ENCODE assay signal across 39 mouse cellular contexts in the genomic region with DNA sequence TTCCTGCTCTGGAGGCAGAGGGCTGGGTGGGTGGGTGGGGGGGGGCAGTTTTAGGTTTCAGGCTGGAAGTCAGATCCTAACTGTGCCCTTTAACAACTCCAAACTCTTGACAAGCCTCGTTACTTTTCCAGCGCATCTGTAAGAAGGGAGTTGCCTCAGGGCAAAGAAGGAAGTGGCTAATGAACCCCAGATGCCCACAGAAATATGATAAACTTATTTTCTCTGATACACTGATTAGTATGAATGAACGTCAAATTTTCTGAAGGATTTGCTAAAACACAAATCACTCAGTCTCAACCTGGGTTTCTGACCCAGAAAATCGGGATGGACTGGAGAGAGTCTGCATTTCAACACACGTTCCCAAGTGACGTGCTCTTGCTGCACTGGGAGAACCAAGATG. TPM values are rescaled to one million over a fixed set of nuclear protein-coding genes. Genes with fewer than 3 reads are reported as not detected.
"Had no signal": no experiment of that assay in that cellular context is flagged by ENCODE, and none has a peak within 500 bp of the region (broad histone marks: within the 10 kb centered on the region; RNA-seq: fewer than 3 reads in every experiment).

No protein-coding gene starts in this region.

- ATAC-seq: hindbrain, postnatal 0 days; intestine, embryonic 16.5 days; liver, postnatal 0 days had no signal

- H3K4me1 ChIP-seq: heart, embryonic 12.5 days; hindbrain, embryonic 13.5 days; hindbrain, embryonic 15.5 days; kidney, embryonic 15.5 days; limb, embryonic 13.5 days; limb, embryonic 15.5 days; liver, embryonic 13.5 days; liver, embryonic 15.5 days had no signal

- H3K27me3 ChIP-seq: heart, embryonic 12.5 days; hindbrain, embryonic 13.5 days; hindbrain, embryonic 15.5 days; kidney, embryonic 15.5 days; limb, embryonic 13.5 days; limb, embryonic 15.5 days; liver, embryonic 13.5 days; liver, embryonic 15.5 days had no signal

- DNase-seq: gastrocnemius, postnatal 14 days; gastrocnemius, postnatal 36 days; heart, adult 18-20 months; heart, postnatal 10 days; kidney, adult 11 months; kidney, adult 2 months; kidney, adult 9 months; kidney, postnatal 14 days; kidney, postnatal 36 days; layer of hippocampus, adult 9-11 months; layer of hippocampus, postnatal 36 days; left cerebral cortex, postnatal 4 days; liver, embryonic 13.5 days; liver, postnatal 0 days had no signal

- H3K27ac ChIP-seq: heart, embryonic 10.5 days; hindbrain, embryonic 13.5 days; hindbrain, embryonic 15.5 days; hindbrain, postnatal 0 days; kidney, embryonic 15.5 days; kidney, postnatal 0 days; limb, embryonic 13.5 days; limb, embryonic 15.5 days; liver, embryonic 13.5 days; liver, embryonic 15.5 days had no signal

- H3K4me2 ChIP-seq: heart, embryonic 12.5 days; hindbrain, embryonic 13.5 days; hindbrain, embryonic 15.5 days; kidney, embryonic 15.5 days; limb, embryonic 13.5 days; limb, embryonic 15.5 days; liver, embryonic 13.5 days; liver, embryonic 15.5 days had no signal

- H3K9me3 ChIP-seq: heart, embryonic 10.5 days; heart, embryonic 12.5 days; hindbrain, embryonic 13.5 days; hindbrain, embryonic 15.5 days; kidney, embryonic 15.5 days; limb, embryonic 13.5 days; limb, embryonic 15.5 days; liver, embryonic 13.5 days; liver, embryonic 15.5 days had no signal

- H3K4me3 ChIP-seq: heart, embryonic 10.5 days; heart, embryonic 12.5 days; hindbrain, embryonic 13.5 days; hindbrain, embryonic 15.5 days; kidney, embryonic 15.5 days; limb, embryonic 13.5 days; limb, embryonic 15.5 days; liver, embryonic 13.5 days; liver, embryonic 15.5 days had no signal

- H3K9ac ChIP-seq: heart, embryonic 12.5 days; hindbrain, embryonic 13.5 days; hindbrain, embryonic 15.5 days; kidney, embryonic 15.5 days; limb, embryonic 13.5 days; limb, embryonic 15.5 days; liver, embryonic 13.5 days; liver, embryonic 15.5 days; liver, postnatal 0 days had no signal

- H3K36me3 ChIP-seq: heart, embryonic 10.5 days; heart, embryonic 12.5 days; hindbrain, embryonic 13.5 days; hindbrain, embryonic 15.5 days; kidney, embryonic 15.5 days; limb, embryonic 13.5 days; limb, embryonic 15.5 days; liver, embryonic 13.5 days; liver, embryonic 15.5 days had no signal

RNA-seq across cellular contexts. Expression of a gene that starts 6.4 kb away (rescaled TPM):
- total RNA-seq: gastrocnemius, adult 18-20 months; gastrocnemius, adult 8-10 months; gastrocnemius, postnatal 14 days; gastrocnemius, postnatal 36 days; heart, adult 18-20 months; heart, adult 8-10 months; heart, postnatal 10 days; heart, postnatal 25 days; hematopoietic stem cell, adult 5-6 weeks; hindbrain, postnatal 0 days; layer of hippocampus, adult 18-20 months; layer of hippocampus, adult 8-10 months; layer of hippocampus, postnatal 14 days; left cerebral cortex, adult 18-20 months; left cerebral cortex, postnatal 4 days; liver, adult 2 months had no signal
- polyA plus RNA-seq: heart, embryonic 10.5 days; heart, embryonic 12.5 days; heart, embryonic 14.5 days; heart, embryonic 16.5 days; hindbrain, embryonic 11.5 days; hindbrain, embryonic 13.5 days; hindbrain, embryonic 15.5 days; hindbrain, postnatal 0 days; intestine, embryonic 14.5 days; intestine, embryonic 16.5 days; kidney, embryonic 15.5 days; kidney, postnatal 0 days; limb, embryonic 13.5 days; liver, adult 2 months; liver, embryonic 13.5 days; liver, embryonic 15.5 days; liver, postnatal 0 days had no signal
